Mouse (Mus musculus) bone marrow macrophage, adult 2 months (primary cell): ENCODE data around the gene Ccdc96. TPM values are rescaled to one million over a fixed set of nuclear protein-coding genes. Genes with fewer than 3 reads are reported as not detected.

Source experiments
- H3K27ac ChIP-seq: 2 replicates; pipeline ENCODE4 v1.5.1; 2012; ENCODE audit warnings: low read depth, low read length; ENCODE audit not compliant: insufficient read depth
- H3K4me1 ChIP-seq: 2 replicates; pipeline ENCODE4 v1.6.1; 2012; ENCODE audit warnings: low read length; ENCODE audit not compliant: control insufficient read depth, insufficient read depth
- H3K4me3 ChIP-seq: 2 replicates; pipeline ENCODE4 v1.5.1; 2012; ENCODE audit warnings: mild to moderate bottlenecking, low read length, moderate library complexity; ENCODE audit not compliant: insufficient read depth
- CTCF ChIP-seq: IDR thresholded peaks from 2 replicates; pipeline ENCODE4 v1.5.1; 2012; ENCODE audit warnings: low read depth, mild to moderate bottlenecking, low read length, moderate library complexity
- POLR2A ChIP-seq: IDR thresholded peaks from 2 replicates; pipeline ENCODE4 v1.6.1; 2012; ENCODE audit warnings: mild to moderate bottlenecking, low read depth, low read length, borderline replicate concordance
- polyA plus RNA-seq: library from polyadenylated mRNA; stranded (reverse); fragments of >200 nt; gene quantifications from 2 replicates; pipeline ENCODE4 v1.2.4, GENCODE M21; 2012; ENCODE audit not compliant: missing spikeins, insufficient read depth, insufficient read length

Ccdc96 gene
- polyA plus RNA-seq, 1 experiment = not detected

DNA sequence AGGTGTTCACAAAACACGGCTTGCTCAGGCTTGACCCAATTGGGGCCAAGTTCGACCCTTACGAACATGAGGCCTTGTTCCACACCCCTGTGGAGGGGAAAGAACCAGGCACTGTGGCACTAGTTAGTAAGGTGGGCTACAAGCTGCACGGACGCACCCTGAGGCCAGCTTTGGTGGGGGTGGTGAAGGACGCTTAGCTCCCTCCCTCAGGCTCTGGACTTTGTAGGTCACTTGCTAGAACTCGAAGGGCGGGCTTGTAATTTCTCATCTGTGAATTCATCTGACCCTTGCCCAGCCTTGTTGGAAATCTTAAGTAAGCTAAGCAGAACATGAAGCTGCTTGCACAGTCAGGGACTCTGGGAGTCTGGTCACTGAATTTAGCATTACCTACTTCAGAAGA, 13.2 kb upstream of the Ccdc96 start:
- H3K27ac ChIP-seq = no peak overlapping the region
- H3K4me3 ChIP-seq = no peak overlapping the region
- no peak for TF ChIP-seq POLR2A
- TF ChIP-seq CTCF = no peak
- H3K4me1 ChIP-seq = peaks cover 4% of the 10 kb centered on the region

DNA sequence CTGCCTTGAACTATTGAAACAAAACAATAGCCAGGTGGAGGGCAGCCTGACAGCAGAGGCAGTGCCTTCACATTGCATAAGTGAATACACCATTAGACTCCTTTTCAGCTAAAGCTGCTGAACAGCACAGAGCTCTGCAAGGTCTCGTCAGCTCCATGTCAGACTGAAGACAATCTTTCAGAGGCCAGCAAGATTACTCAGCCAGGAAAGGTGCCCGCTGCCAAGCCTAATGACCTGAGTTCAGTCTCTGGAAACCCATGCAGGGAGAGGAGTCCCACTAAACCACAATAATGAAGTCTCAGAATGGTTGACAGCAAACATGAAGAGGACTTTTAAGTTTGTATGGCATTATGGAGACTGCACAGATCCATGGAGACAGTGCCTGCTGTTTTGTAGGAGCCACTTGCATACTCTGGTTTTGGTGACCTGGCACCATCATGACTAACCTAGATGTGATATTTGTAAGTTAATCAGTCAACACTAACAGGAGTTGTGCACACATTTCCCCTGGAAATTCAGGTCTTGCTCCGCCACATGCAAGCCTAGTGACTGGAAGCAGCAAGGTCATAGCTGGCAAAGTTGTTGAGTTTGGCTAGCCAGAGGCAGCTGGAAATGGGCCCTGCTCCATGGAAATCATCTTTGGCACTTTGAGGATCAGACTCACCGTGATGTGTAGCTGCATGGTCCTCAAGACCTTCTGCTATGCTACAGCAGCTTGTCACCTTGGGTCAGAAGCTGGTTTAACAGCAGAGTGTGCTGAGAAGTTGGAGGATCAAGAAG, 11.3 kb upstream of the Ccdc96 start:
- no peak for TF ChIP-seq POLR2A
- no peak for TF ChIP-seq CTCF
- H3K27ac ChIP-seq = no peak overlapping the region
- H3K4me3 ChIP-seq = no peak overlapping the region
- peaks cover 14% of the 10 kb centered on the region for H3K4me1 ChIP-seq

DNA sequence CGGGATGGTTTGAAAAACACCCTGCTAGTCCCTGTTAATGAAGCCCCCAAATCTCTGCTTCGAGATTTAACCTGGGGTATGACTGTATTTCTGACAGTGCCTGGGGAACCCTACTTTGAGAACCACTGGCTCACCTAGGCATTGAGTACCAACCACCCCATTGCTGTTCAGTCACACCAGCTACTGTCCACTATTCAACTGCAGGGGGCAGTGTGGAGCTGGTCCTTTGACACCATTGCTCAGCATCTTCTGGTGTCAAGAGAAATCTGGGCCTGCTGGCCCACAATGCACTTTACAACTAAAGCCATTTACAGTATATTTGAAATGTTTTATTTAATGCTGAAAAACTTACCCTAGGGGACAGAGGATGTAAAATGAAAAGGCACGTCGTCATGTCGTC, 10.1 kb upstream of the Ccdc96 start:
- Histone ChIP-seq H3K4me1 (peaks cover 25% of the 10 kb centered on the region), H3K4me3 (no peak overlapping the region), H3K27ac (no peak overlapping the region)
- no peak for TF ChIP-seq POLR2A
- peak; percentile 68; the same call in 1 of the 2 replicates for TF ChIP-seq CTCF

DNA sequence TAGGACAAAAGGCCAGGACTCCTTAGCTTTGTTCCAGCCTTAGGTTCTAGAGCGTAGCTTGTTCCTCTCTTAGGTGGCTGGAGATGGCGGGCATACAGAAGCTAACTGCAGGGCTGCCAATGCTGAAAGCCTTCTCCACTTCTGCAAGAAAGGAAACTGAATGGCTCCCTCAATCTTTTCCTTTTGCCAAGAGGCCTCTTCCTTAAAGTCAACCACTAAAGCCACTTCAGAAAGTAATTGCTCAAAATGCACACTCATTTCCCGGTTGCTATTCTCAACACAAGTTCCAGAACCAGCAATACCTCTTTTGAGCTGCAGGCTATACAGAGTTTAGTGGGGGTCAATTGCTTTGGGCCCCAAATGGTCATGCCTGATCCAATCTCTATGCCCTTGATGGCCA, 6.9 kb upstream of the Ccdc96 start:
- TF ChIP-seq POLR2A = no peak
- TF ChIP-seq CTCF = no peak
- Histone ChIP-seq H3K4me1 (peaks cover 48% of the 10 kb centered on the region), H3K27ac (no peak overlapping the region), H3K4me3 (no peak overlapping the region)

DNA sequence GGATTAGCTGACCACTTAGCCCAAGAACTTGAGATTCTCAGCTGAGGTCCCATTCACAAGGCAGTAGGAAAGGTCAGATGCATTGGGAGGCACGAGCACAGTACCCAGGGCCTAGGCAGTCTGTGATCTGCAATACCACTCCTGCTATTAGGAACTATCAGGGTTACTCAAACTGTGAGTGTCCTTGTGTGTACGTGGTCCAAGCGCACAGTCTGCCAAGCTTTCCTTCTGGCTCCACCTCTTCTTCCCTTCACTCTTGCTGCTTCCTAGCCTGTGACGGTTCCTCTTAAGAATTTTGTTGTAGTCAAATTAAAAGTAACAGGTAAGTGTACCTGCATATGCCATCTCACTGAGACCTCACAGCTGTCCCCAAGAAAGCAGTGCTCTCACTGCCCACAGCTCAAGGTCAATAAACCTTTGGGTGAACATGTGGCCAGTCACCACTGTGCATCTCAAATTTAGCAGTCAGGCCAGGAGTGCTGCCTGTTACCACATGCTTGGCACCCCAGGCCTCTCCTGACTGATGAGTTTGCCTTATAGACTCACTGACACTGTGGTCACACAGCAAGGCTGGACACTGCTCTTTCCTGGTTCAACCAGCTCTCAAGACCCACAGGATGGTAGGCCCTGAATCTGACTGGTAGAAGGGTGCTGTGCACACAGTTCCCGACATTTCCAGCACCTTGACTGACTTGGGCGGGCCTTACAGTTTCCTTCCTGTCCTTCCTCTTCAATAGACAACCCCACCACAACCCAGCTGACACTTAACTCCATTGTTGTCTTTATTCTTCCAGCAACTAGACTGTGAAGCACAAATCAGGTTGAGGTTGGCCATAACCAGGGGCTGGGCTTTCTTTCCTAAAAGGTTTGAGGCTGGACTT, 5.6 kb upstream of the Ccdc96 start:
- no peak overlapping the region for H3K27ac ChIP-seq
- TF ChIP-seq CTCF (no peak), POLR2A (no peak)
- H3K4me3 ChIP-seq = no peak overlapping the region
- H3K4me1 ChIP-seq = peaks cover 53% of the 10 kb centered on the region

DNA sequence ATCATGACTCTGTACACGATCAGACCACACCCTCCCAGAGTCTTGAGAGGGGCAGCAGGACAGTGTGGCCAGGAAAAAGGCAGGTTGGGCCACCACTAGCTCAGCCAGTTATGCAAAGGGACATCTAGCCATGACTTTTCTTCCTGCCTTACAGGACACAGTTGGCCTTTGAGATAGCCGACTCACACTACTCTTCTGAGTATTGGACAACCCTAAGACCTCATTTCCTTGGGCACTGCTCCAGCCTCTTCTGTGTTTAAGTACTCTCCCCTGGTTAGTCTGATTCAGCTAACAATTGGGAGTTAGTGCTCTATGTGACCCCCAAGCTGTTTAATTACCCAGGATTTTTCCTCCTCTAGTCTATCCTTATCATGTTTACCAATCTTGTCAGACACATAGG, 4.7 kb upstream of the Ccdc96 start:
- Histone ChIP-seq H3K4me3 (no peak overlapping the region), H3K4me1 (peaks cover 53% of the 10 kb centered on the region), H3K27ac (no peak overlapping the region)
- TF ChIP-seq POLR2A = no peak
- no peak for TF ChIP-seq CTCF

DNA sequence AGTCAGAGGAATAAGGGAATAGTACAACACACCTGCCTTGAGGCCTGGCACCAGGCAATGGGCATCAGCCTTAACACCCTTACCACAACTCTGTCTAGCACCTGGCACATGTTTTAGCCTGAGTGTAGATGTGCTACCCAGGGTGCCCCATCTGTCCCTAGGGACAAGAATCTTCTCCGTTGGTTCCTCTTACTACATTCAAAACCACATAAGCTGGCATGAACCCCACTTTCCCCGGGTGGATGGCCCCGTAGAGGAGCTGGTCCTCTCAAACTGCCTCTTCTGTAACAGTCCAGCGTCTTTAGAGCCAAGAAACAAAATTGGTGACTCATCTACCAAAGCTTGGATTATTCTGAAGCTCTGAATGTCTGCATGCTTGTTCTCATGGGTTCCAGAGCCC, 4.0 kb upstream of the Ccdc96 start:
- Histone ChIP-seq H3K27ac (no peak overlapping the region), H3K4me1 (peaks cover 53% of the 10 kb centered on the region), H3K4me3 (no peak overlapping the region)
- TF ChIP-seq POLR2A (no peak), CTCF (no peak)

DNA sequence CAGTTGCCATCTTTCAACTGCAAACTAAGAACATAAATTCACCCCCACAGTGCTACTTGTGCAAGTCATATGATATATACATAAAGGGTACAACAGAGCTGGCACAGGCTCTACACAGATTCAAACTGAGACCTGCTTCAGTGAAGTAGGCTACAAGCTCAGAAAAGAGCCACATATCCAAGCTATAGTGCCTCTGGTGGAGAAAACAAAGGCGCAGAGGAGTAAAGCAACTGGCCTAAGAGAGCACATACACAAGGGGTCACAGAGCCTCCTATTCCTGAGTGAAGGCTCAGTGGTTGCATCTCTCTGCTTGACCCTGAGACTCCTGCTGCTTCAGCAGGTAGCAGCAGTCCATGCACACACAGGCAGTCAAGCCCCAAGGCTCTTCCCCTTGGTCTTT, 3.3 kb upstream of the Ccdc96 start:
- H3K4me3 ChIP-seq = no peak overlapping the region
- TF ChIP-seq POLR2A = no peak
- no peak for TF ChIP-seq CTCF

DNA sequence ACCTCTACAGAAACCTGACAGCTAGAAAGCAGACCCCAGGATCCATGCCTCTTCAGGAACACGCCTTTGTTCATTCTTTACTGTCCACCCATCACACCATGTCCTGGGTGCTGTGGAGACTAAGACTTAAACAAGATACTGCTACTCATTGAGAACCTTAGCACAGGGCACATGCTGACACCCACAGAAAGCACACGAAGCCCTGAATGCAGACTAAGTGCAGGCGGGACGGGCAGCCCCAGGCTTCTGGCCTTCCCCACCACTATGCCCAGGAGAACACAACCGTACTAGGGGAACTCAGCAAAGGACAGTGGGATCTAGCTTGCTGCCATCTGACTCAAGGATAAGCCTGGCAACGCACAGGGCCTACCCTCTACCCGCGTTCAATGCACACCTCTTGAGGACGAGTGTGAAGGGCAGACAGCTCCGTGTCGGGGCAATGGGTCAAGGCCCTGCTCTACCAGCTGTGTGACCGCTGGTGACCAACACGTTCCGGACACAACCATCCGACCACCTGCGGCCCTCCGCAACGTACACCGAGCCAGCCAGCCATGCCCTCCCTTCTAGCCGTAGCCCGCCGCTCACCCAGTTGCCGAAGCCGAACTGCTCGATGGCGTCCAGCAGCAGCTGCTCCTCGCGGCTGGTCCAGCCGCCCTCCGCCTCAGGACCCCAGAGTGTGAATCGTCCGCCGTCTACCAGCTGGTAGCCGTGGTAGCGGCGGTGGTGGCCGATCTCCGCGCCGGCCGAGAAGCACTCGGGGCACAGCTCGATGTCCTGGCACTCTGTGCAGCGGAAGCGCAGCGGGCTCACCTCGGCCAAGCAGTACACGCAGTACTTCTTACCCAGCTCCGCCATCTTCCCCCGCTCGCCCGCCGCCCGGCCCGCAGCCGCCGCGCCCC, 936 bp upstream of the Ccdc96 start:
- H3K27ac ChIP-seq = peak overlapping the region; percentile 25; the same call in 1 of the 2 replicates
- peaks cover 38% of the 10 kb centered on the region for H3K4me1 ChIP-seq
- peak overlapping the region; percentile 96 for H3K4me3 ChIP-seq
- TF ChIP-seq CTCF = no peak
- TF ChIP-seq POLR2A = no peak

More for the DNA sequence above, 3.3 kb upstream of the Ccdc96 start:
- Histone ChIP-seq H3K4me1 (peaks cover 56% of the 10 kb centered on the region), H3K27ac (no peak overlapping the region)
